Mouse (Mus musculus) megakaryocyte progenitor cell, adult 5-6 weeks (primary cell): ENCODE data around the gene 6030458C11Rik. TPM values are rescaled to one million over a fixed set of nuclear protein-coding genes. Genes with fewer than 3 reads are reported as not detected.

Source experiments
- ATAC-seq: replicated peaks from 2 replicates; pipeline ENCODE4 v1.8.0; 2016; ENCODE audit warnings: mild to moderate bottlenecking, moderate TSS enrichment, inconsistent platforms; ENCODE audit not compliant: poor library complexity
- total RNA-seq, 2 experiments: library from RNA; stranded (forward) in 1 of 2; stranded (reverse) in 1 of 2; fragments of 157-497, 149-512 nt in 1 of 2; fragments of 200-1000 nt in 1 of 2; gene quantifications; 2 replicates each; pipeline versions ENCODE4 v1.2.3 to v1.2.4; 2015 to 2017

Gene 6030458C11Rik
- total RNA-seq, 2 experiments from 2014 or later, result 16.6 to 23.6 TPM

GRCm38 (mm10) chr15:12762258-12762913 is 62.1 kb downstream of the 6030458C11Rik start:
- ATAC-seq, result no peak

- ATAC-seq, result no peak
Observed at GRCm38 (mm10) chr15:12760747-12761146, 63.7 kb downstream of the 6030458C11Rik start.

- no peak for ATAC-seq
Observed at GRCm38 (mm10) chr15:12758461-12758860, 66.0 kb downstream of the 6030458C11Rik start.

Other genes with a start within 250 kb of the 6030458C11Rik start
- 0.22 and 0.27 TPM in 2 replicates for gene Pdzd2, start 84.7 kb downstream of the 6030458C11Rik start, total RNA-seq (2015)
- 0.10 TPM in 1 of 2 replicates, not detected in the other for gene Pdzd2, start 84.7 kb downstream of the 6030458C11Rik start, total RNA-seq (2017)
- 35.1 and 40.4 TPM in 2 replicates for gene Drosha, start 166 bp upstream of the 6030458C11Rik start, total RNA-seq (2015)
- gene Drosha, start 166 bp upstream of the 6030458C11Rik start, total RNA-seq (2017), result 19.7 and 21.7 TPM in 2 replicates